Mouse (Mus musculus): ENCODE measurements around the gene Stom.

GRCm38 (mm10) chr2:35328064-35328792 lies 8.5 kb downstream of the Stom start:
- TF ChIP-seq EP300 (IDR thresholded peaks at IDR 0.05; ENCODE audit: insufficient read depth, low read depth, low read length) (no peak), CTCF (IDR thresholded peaks at IDR 0.05) (no peak), POLR2A (IDR thresholded peaks at IDR 0.05; ENCODE audit: insufficient read depth, low read depth, low read length) (no peak)
